Mouse (Mus musculus) left cerebral cortex, adult 9 months (tissue): ENCODE measurements around the gene Dna2.
"Not testable (repeated sequence)": the region's sequence is repeated elsewhere in the genome, so short reads cannot be mapped to it uniquely, and the experiment has no call there.

ENCODE experiments used
- DNase-seq, 2 experiments: peaks; one replicate each; pipeline ENCODE4 v3.0.0; 2022; ENCODE audit warnings: low spot score in 2 of 2

The Dna2 gene

DNA sequence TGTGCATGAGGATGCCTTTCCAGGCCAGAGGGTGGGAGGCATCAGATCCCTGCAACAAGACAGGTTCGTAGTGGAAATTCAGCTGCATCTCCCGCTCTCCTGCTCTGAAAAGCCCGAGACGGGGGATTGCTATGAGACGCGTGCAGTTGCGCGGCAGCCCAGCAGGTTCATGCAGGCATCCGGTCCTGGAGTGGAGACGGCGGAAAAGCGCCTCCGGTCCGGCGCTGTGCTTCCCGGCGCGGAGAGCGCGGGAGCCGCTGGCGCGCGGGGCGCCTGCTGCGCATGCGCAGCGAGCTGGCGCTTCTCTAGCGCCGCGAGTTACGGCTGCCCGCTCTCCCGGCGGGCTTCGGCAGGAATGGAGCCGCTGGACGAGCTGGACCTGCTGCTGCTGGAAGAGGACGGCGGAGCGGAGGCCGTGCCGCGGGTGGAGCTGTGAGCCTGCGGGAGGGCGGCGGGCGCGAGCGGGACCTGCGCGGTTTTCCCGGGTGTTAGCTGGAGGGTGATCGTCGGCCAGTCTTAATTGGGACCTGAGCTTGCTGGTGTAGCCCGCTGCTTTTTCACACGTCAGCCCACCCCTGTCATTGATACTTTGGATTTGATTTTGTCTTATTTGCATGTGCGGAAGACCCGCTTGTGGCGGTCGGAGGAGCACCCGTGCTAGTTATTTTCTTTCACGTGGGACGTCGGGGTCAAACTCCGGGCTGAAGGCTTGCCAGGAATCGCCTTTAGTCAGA is at the start of gene Dna2:
Dna2 (plus strand) TSS at position 289 of the 734 bp plus-strand sequence.
- peak; percentile 26 to 66 for DNase-seq

- DNase-seq, result no peak
Measured at GRCm38 (mm10) chr10:62897437-62897836, 49.4 kb upstream of the Dna2 start.

- no peak for DNase-seq
Measured at GRCm38 (mm10) chr10:62898061-62898460, 48.8 kb upstream of the Dna2 start.

- DNase-seq, result no peak
Measured at GRCm38 (mm10) chr10:62900144-62900543, 46.7 kb upstream of the Dna2 start.

DNA sequence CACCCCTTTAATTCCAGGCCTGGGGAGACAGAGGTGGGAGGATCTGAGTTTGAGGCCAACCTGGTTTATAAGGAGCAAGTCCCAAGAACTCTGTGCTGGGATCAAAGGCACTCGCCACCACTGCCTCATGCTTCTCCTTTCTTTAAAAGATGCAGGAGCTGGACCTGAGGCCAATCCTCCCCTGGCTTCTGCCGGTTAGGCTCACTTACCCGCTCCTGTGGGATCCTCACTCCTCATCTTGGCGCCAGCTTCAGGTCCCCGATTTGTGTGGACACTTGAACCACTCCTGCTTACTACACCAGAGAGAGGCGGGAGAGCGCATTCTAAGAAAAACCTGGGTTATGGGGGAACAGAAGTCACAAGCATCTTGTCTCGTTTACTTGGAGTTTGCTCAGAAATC is 45.0 kb upstream of the Dna2 start:
- no peak for DNase-seq

- DNase-seq, result no peak
Measured at GRCm38 (mm10) chr10:62902829-62903228, 44.0 kb upstream of the Dna2 start.

DNA sequence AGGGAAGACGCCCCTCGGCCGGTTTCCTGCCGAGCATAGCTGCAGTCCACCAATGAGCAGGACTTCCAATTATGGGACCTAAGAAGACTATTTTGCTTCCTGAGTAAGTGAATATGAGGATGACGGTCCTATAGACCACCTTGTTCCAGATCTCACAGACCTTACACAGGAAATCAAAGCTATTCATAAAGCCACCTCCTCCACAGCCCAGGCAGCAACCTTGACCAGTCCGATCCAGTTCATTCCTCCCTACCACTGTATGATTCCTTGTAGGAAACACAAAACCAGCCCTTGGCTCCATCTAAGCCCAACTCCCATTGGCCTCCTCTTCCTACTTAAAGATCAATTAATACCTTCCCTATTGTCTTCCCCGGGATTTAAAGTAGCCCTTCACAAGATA is 40.5 kb upstream of the Dna2 start:
- no peak for DNase-seq

GRCm38 (mm10) chr10:62908896-62909295 is 37.9 kb upstream of the Dna2 start, which contains the start of gene Tet1:
TSS of gene Tet1 (minus strand) at chr10:62908996.
- DNase-seq, result not testable (repeated sequence)

GRCm38 (mm10) chr10:62911120-62911519 is 35.7 kb upstream of the Dna2 start:
- no peak for DNase-seq

DNA sequence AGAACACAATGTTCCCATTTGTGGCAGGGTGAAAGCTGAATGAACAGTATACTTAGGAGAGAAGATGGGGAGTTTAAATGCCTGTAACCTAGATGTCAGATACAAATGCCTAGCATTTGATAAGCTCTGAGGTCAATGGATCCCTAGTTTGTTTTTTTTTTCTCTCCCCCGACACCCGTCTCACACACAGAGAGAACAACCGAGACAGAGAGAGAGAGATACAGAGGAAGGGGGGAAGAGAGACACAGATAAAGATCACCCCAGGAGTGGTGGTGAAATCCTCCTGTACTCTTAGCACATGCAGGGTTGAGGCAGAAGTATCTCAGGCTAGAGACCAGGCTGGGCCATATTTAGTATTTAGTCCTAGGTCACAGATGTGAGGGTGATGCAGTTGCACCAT is 27.8 kb upstream of the Dna2 start:
- DNase-seq, result no peak

- peak; percentile 75 to 93 for DNase-seq
Measured at GRCm38 (mm10) chr10:62919925-62920765, 26.7 kb upstream of the Dna2 start, which contains the start of gene Slc25a16. TSS of gene Slc25a16 (plus strand) at chr10:62920633.

DNA sequence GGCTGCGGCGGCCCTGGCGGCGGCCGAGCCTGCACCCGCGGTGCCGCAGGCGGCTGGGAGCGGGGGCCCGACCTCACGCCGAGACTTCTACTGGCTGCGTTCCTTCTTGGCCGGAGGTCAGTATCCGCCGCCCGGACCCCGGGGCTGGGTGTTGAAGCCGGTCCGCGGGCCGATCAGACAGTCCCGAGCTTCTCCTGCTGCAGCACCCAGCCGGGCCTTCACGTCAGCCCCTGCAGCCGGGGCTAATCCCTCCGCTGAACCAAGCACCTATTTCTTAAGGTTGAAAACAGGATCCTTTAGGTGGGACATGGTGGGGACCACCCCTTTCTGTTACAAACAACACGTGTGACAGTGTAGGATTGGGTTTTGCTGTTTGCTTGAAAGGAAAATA is 26.1 kb upstream of the Dna2 start:
- no peak for DNase-seq

- DNase-seq, result no peak
Measured at GRCm38 (mm10) chr10:62924096-62924635, 22.7 kb upstream of the Dna2 start.

DNA sequence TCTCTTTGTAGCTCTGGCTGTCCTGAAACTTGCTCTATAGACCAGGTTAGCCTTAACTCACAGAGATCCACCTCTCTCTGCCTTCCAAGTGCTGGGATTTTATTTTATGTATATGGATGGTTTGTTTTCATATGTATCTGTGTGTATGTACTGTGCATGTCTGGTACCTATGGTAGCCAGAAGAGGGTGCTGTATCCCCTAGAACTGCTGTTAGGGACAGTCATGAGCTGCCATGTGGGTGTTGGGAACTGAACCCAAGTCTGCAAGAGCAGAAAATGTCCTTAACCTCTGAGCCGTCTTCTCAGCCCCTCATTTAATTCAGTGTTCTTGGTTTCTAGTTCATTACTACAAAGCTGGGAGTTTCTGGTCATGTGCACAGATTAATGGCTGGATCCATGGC is 14.4 kb upstream of the Dna2 start:
- no peak for DNase-seq

DNA sequence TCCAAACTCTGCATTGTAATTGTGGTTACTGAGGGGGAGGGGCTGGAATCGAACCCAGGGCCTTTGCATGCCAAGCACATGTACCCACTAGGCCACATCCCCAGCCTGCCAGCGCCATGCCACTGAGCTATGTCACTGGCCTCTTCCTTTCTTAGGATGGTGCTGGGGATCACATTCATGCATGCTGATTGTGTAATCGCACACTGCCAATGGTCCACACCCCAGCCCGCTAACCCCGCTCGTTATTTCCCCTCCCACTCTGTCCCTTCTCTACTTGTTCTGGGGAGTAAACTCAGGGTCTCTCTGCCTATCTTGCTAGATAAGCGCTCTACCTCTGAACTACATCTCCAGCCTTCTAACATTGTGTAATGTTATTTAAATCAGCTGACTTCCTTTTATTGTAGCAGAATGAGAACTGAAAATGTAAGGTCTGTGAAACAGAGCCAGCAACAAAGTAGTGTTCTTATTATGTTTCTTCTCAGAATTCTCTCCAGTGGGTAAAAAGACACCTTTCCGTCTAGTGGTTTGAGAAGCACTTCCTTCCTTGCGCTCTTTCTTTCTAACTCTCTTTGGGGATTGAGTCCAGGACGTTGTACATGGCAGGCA is 1.7 kb upstream of the Dna2 start:
- DNase-seq, result no peak

DNA sequence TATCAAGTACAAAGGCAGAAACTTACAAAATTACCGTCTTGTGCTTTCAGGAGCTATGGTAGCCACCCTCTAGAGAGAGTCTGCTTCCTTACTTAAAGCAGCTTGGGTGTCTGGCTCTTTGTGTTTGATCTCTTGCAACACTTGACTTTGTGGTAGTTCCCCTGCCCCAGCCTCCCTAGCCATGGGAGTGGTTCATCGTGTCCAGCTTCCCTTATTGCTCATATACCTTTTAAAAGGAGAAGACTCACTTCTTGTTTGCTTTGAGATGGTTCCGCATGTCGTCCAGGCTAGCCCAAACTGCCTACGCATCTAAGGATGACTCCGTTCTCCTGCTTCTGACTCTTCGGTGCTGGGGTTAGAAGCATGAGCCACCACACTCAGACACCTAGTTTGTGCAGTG is 1.7 kb downstream of the Dna2 start:
- no peak for DNase-seq

GRCm38 (mm10) chr10:62963956-62964355 is 17.1 kb downstream of the Dna2 start:
- DNase-seq, result no peak

- no peak for DNase-seq
Measured at GRCm38 (mm10) chr10:62965796-62966195, 19.0 kb downstream of the Dna2 start.

- DNase-seq, result no peak
Measured at GRCm38 (mm10) chr10:62966291-62966690, 19.5 kb downstream of the Dna2 start.

- DNase-seq, result peak in 1 of 2 experiments; percentile 13
Measured at GRCm38 (mm10) chr10:62971821-62972220, 25.0 kb downstream of the Dna2 start.

DNA sequence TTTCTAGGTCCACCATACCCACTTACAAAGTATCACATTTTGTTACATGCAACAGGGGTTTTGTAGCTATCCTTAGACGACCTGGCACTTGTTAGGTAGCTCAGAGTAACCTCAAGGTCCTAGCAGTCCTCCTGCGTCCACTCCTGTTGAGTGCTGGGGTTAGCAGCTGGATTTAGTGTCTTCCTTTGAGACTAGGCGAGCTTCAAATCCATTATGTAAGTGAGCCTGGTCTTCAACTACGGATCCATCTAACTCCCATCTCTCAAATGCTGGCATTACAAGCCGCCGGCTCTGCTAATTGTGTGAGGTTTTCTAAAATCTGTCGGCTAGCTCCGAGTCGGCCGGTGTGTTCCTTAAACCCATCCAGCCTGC is 32.8 kb downstream of the Dna2 start:
- DNase-seq, result no peak
